Mouse (Mus musculus): ENCODE results near the gene Ssr1.

The Ssr1 gene

GRCm38 (mm10) chr13:37993704-37994404 lies at the start of gene Ssr1:
Gene Ssr1, minus strand, starts transcription at chr13:37994217.
- DNase-seq (ENCODE audit: low read depth), result peak; percentile 77

DNA sequence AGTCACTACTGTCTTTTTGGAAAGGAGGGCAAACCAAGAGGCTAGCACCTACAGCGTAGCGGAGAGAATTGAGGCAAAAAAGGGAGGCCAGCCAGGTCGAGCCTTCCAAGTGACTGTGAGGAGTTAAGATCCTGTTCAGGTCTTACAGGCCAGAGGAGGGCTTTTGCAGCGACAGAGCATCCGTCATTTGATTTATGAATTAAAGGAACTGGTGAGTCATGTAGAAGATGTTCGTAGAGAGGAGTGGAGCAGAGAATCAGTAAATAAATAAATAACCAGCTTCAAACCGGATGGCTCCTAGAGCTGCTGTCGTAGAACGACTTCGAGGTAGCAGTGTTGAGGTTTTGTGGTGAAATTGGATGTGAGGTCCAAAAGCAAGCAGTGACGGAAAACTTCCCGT lies 43.8 kb upstream of the Ssr1 start:
- DNase-seq (ENCODE audit: low read depth), result no peak

- DNase-seq (ENCODE audit: low read depth), result peak; percentile 93
These were observed 43.1 kb upstream of the Ssr1 start, which contains the start of gene Cage1 for GRCm38 (mm10) chr13:38037044-38037687. Gene Cage1, minus strand, starts transcription at chr13:38037069.

DNA sequence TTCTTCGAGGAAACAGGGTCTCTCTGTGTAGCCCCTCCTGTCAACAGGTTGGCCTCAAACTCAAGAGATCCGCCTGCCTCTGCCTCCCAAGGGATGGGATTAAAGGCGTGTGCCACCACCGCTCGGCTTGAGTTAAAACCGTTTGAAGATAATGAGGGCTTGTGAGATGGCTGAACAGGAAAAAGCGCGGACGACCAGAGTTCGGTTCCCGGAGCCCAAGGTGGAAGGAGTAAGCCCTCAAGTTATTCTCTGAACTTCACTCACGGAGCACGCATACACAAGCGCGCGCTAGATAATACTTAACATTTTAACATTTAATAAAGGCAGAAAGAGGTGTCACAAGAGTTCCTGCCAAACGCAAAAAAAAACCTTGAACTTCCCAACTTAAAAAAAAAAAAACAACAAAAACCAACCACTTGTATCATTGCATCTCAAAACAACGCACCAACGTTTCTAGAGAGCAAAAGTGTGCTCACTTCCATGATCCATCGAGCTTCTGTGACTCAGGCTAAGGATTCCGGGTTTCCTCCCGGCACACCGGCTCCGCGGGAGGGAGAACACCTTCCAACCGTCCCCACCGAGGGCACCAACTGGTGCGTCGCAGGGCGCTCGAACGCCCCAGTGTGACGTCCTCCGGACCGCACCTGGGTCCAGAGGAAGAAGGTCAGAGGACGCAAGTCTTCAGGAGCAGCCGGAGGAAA lies 42.5 kb upstream of the Ssr1 start, which contains the start of gene Riok1:
TSS of gene Riok1 (plus strand) at position 653 of the 701 bp plus-strand sequence.
- no peak for DNase-seq (ENCODE audit: low read depth)

GRCm38 (mm10) chr13:38028407-38028806 lies 34.4 kb upstream of the Ssr1 start:
- DNase-seq (ENCODE audit: low read depth), result no peak

DNA sequence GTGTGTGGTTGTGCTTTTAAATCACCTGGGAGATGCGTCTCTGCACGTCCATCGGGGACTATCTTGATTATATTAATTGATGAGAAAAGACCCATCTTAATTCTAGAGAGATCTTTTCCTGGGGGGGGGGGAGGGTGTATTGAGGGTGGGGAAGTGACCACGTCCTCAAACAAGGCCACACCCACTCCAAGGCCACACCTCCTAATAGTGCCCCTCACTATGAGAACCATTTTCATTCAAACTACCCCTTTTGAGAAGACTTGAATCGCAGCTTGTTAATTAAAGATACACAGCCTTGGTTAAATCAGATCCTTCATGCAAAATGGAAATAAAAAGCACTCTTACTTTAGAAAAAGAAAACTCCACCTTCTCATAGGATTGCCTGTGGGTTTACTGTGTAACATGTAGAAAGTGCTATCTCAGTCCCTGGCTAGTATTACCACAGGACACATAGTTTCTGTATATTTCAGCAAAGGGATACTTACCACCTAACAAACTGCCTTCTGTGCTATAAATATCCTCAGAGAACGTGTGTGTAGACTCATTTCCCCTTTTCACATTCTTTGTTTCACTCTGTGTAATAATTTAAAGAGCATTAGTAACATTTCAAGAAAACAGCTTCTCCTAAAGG lies 33.7 kb upstream of the Ssr1 start:
- no peak for DNase-seq (ENCODE audit: low read depth)

GRCm38 (mm10) chr13:38025874-38026273 lies 31.9 kb upstream of the Ssr1 start:
- no peak for DNase-seq (ENCODE audit: low read depth)

GRCm38 (mm10) chr13:38018791-38019190 lies 24.8 kb upstream of the Ssr1 start:
- DNase-seq (ENCODE audit: low read depth), result no peak

- DNase-seq (ENCODE audit: low read depth), result no peak
These were observed 21.6 kb upstream of the Ssr1 start for GRCm38 (mm10) chr13:38015591-38015990.

DNA sequence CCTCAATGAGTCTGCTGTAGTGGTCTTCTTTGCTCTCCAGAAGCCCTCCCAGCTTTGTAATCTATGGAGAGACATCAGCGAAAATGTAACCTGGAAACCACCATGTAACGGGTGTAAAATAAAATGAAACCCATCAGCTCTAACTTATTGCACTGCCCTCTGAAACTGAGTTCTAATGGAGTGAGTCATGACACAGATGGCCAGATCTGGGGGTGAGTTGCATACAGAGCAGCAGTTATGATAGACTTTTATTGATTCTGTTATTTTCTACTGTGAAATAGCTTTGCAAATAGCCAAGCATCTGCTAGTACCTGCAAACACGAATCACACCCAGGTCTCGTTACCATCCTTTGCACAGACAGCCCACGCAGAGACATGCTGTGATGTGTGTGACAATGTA lies 18.4 kb upstream of the Ssr1 start:
- peak; percentile 25 for DNase-seq (ENCODE audit: low read depth)

- no peak for DNase-seq (ENCODE audit: low read depth)
These were observed 16.5 kb upstream of the Ssr1 start for GRCm38 (mm10) chr13:38010444-38010910.

GRCm38 (mm10) chr13:38009721-38010408 lies 15.8 kb upstream of the Ssr1 start:
- no peak for DNase-seq (ENCODE audit: low read depth)

DNA sequence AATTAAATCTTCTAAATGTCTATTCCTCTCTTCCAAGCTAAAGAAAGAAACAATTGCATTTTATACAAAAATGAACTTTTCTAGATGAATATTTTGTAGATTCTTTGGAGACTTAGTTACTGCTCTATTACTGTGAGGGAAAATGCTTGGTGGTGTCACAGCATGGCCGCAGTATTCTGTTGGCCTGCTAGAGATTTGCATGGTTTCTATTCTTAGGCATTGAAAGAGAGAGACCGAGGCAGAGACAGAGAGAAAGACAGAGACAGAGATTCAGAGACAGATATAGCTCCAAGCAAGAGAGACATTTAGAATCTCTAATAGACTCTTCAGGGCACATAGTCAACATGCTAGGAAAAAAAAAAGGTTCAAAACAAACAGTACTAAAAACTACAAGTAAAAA lies 14.0 kb upstream of the Ssr1 start:
- DNase-seq (ENCODE audit: low read depth), result no peak

DNA sequence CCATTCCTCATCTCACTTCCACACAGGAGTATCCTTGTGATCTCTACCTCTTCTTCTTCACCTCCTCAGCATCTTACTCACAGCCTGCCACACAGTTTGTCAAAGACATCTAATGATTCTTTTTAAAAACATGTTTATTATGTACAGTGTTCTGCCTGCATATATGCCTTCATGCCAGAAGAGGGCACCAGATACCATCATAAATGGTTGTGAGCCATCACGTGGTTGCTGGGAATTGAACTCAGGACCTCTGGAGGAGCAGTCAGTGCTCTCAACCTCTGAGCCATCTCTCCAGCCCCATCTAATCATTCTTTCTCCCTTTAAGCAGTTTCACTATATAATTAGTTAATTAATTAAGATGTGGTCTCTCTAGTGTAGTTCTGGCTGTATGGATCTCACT lies 8.4 kb upstream of the Ssr1 start:
- no peak for DNase-seq (ENCODE audit: low read depth)

- no peak for DNase-seq (ENCODE audit: low read depth)
These were observed 5.7 kb upstream of the Ssr1 start for GRCm38 (mm10) chr13:37999713-38000112.

- no peak for DNase-seq (ENCODE audit: low read depth)
These were observed 360 bp upstream of the Ssr1 start for GRCm38 (mm10) chr13:37994405-37994749.

GRCm38 (mm10) chr13:37993376-37993703 lies 677 bp downstream of the Ssr1 start:
- no peak for DNase-seq (ENCODE audit: low read depth)

DNA sequence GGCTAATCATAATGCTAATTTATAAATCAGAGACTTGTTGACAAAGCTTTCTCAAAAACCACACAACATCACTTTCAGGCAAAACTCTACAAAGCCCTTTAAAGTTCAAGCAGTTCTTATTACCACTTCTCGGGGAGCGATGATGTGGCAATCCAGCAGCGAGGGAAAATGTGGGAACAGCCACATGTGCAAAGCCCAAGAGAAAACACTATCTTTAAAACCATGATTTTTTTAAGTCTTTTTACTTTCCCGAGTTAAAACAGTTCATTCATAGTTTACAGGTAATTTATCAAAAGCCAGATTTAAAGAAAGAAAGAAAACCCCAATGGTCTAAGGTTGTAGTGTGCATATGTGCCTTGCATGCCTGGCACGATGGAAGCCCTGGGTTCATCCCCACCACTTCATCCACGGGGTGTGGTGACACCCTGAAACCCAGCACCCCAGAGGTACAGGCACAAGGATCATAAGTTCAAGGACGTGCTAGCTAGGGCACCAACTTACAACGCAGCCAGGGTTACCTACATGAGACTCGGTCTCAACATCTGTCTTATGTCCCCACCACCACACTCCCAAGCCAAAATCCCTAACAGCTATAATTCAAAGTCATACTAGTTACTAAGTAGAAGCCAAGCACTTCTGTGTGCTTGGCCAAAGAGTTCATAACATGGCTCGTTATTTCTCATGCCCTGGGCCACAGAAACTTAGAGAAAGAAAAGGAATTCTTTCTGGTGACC lies 1.2 kb downstream of the Ssr1 start:
- no peak for DNase-seq (ENCODE audit: low read depth)

GRCm38 (mm10) chr13:37989701-37990100 lies 4.3 kb downstream of the Ssr1 start:
- DNase-seq (ENCODE audit: low read depth), result no peak

DNA sequence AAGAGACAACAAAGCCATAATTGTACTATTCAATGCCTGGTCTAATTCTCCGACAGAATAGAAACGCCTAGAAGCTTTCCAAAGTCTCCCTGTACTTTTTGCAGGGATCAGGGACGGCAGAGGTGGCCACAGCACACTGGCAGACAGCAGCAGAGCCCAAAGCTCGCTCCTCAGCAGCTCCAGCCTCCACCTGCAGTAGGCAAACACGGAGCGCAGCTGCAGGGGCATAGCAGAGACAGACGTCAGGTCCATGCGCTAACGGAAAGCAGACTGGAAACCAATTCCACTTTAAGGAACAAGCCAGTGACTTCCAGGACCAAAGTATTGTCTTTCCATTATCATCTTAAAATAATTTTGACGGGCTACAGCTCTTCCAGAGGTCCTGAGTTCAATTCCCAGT lies 7.9 kb downstream of the Ssr1 start:
- no peak for DNase-seq (ENCODE audit: low read depth)

DNA sequence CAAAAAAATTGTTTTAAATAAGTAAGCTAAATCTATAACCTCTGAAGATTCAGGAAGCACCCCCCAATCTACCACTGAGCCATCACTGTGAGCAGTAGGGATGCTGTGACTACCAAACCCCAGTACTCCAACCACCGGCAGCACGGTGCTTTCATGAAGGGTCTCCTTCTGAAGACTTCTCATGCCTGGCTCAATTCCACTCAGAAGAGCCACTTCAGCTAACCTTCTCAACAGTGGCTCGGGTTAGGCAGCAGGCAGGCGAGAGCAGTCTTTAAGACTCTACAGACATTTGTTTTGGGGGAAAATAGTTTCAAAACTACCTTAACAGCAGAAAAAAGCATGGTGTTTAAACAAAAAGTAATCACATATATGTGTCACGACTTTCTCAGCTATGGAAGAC lies 13.0 kb downstream of the Ssr1 start:
- no peak for DNase-seq (ENCODE audit: low read depth)

Data from fibroblast of lung, adult 2 months (primary cell).